Mouse (Mus musculus) left cerebral cortex, postnatal 36 days (tissue): ENCODE measurements at regions not wholly inside any gene's neighbourhood (a gene's known extent, or its start where the extent isn't known, plus 50 kb on each side); places are given as distances from the start of the nearest gene placed in this dataset.

Source experiments
- DNase-seq, 2 experiments: peaks; one replicate each; pipeline ENCODE4 v3.0.0; 2021 to 2022; ENCODE audit warnings: low spot score in 2 of 2, mixed read lengths in 1 of 2
- intact Hi-C: fragments of 180-260 bp; cut with DNase I; formaldehyde crosslinking; loops from one replicate; pipeline ENCODE4 v1.15.1; 2025

- no peak for DNase-seq
Measured at GRCm38 (mm10) chr2:159448976-159449375, 654.4 kb downstream of the Dhx35 start.

GRCm38 (mm10) chr2:159451439-159451838, 656.8 kb downstream of the Dhx35 start:
- intact Hi-C loops, result no loop called here
- no peak for DNase-seq

More at GRCm38 (mm10) chr2:159448976-159449375, 654.4 kb downstream of the Dhx35 start:
- intact Hi-C loops, result no loop called here

DNA sequence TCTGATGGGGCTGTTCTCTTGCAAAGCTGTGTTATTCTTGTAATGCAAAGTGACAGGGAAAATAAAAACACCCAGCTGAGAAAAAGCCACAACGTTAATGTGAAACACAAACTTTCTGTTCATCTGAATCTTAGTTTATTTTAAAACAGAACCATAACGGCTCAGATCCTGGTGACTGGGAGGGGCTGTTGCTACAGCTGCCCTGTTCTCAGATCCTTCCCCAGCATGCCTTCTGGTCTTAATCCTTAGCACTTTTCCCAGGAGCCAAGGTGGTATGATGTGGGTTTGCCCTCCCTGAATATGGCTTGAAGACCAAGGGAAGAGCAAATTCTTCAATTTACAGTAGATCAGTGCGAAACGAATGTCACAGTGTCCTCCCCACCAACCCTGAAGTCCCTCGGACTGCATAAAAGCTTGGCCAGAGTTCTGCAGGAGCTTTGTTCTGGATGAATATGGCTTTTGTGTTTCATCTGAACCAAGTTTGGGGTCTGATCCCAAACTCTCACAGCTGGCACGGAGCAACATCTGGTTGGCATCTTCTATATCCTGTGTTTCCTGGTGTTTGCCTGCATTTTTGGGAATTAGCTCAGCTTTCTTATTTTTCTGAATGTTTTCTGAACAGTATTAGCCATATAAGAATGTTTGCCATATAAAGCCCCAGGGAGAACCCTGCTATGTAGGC, 686.9 kb downstream of the Dhx35 start:
- intact Hi-C loops, result no loop called here

DNA sequence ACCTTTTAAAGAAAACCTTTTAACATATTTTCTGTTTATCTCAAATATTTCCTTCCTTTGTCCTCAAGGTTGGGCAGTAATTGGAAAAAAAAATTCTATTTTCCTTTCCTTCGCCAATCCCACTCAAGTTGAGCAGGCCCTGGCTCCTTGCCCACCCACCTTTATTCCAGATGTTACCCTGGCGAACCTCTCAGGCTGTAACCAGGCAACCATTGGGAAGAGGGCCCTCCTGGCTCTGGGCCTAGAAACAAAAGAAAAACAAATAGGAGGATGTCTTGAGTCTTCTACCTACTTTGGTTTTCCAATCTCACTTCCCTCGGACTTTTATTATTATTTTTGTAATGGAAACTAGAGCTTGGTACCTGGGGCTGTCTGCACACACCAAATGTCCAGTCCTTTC, 696.5 kb downstream of the Dhx35 start:
- intact Hi-C loops, result no loop called here
- no peak for DNase-seq

More for the DNA sequence above, 686.9 kb downstream of the Dhx35 start:
- DNase-seq, result no peak

DNA sequence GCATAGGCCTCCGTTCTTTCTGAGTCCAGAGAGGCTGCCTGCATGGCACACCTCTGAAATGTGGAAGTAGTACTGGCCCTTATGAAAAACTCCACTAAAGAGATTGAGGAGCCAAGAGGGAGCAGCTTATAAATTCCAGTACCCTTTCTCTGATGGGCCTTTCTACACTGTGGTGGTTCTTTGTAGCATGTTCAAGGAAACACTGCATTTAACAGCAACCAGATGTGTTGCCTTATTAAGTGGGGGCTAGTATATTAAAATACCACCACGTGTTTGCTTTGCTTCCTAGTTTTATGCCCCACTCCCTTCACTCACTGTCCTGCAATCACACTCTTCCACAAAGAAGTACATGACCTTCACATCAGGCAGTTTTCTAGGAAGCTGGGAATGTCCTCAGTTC, 704.1 kb downstream of the Dhx35 start:
- no peak for DNase-seq
- intact Hi-C loops, result no loop called here

DNA sequence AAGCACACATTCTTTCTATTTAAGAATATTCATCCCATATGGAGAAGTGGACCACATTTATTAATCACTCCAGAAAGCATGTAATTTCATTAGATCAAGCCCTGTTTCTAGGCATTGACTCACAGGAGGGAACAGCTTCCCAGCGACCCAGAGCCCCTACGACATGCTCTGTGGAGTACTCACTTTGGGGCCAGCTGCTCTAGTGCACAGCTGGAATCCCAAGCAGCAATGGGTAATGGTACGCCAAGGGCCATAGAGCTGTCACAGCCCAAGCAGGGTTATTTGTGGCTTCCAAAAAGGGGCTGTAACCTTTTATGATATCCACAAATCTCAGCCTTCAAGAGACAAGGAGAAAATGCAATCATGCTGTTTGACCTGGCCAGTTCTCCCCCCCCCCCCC, 706.4 kb downstream of the Dhx35 start:
- intact Hi-C loops, result no loop called here
- no peak for DNase-seq

DNA sequence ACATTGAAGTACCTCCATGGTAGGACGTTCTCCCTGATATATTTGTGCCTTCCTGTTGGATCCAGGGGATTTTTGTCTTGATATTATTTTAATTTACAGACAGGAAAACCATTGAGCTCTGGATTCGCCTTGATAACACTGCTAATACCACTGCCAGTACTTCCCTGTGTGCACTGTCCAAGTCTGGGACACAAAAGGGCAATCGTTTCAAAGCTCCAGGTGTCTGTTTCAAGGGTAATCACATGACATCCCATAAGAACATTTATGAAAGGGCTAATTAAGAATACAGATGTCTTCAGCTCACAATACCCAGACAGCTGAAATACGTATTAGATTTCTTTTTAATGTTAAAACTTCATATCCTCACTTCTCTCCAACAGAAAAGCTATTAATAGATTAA, 724.5 kb downstream of the Dhx35 start:
- intact Hi-C loops, result no loop called here
- DNase-seq, result no peak

- DNase-seq, result no peak
- intact Hi-C loops, result no loop called here
Measured at GRCm38 (mm10) chr2:159523739-159524138, 729.1 kb downstream of the Dhx35 start.

GRCm38 (mm10) chr2:159534951-159535350, 740.3 kb downstream of the Dhx35 start:
- intact Hi-C loops, result no loop called here
- no peak for DNase-seq

GRCm38 (mm10) chr2:159539261-159539660, 744.7 kb downstream of the Dhx35 start:
- peak; percentile 9 to 30 for DNase-seq
- intact Hi-C loops, result no loop called here

DNA sequence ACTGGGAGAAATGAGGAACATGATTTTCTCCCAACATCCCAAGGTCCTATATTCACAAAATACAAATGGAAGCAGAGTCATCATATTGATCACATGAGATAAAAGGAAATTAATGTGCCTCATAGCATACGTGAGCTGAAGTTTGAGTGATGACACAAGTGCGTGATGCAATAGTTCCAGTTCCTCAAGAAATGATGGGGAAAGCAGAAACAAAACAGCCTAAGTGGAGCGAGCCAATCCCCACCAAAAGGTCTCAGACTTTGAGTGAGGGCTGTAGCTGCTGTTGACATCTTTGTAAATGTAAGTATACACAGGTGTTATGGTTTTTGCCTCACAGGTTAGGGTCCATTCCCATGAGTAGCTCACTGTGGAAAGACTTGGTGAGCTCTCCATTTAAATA, 763.0 kb downstream of the Dhx35 start:
- intact Hi-C loops, result no loop called here
- no peak for DNase-seq

GRCm38 (mm10) chr2:159565255-159565654, 768.7 kb downstream of the Gm826 start:
- intact Hi-C loops, result no loop called here
- no peak for DNase-seq

DNA sequence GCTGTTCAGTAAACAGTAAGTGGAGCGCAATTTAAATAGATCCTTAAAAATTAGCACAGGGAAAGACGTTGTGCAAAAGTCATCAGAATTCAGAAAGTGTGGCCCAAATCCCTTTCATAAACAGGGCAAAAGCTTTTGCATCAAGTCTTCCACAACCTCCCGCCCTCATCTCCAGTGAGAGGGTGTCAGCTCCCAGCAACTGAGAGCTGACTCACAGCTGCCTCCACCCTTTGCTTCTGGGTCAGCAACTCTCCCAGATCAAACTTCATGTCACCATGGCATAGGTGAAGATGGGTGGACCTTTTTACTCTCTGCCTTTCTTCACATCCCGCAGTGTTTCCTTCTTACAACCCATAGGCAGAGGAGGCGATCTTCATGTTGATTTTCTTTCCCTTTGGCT, 768.0 kb downstream of the Gm826 start:
- intact Hi-C loops, result no loop called here
- no peak for DNase-seq

GRCm38 (mm10) chr2:159566461-159566860, 767.5 kb downstream of the Gm826 start:
- intact Hi-C loops, result no loop called here
- DNase-seq, result peak; percentile 13 to 15

GRCm38 (mm10) chr2:159568391-159568790, 765.6 kb downstream of the Gm826 start:
- intact Hi-C loops, result no loop called here
- no peak for DNase-seq

GRCm38 (mm10) chr2:159571862-159572261, 762.1 kb downstream of the Gm826 start:
- intact Hi-C loops, result no loop called here
- DNase-seq, result no peak

DNA sequence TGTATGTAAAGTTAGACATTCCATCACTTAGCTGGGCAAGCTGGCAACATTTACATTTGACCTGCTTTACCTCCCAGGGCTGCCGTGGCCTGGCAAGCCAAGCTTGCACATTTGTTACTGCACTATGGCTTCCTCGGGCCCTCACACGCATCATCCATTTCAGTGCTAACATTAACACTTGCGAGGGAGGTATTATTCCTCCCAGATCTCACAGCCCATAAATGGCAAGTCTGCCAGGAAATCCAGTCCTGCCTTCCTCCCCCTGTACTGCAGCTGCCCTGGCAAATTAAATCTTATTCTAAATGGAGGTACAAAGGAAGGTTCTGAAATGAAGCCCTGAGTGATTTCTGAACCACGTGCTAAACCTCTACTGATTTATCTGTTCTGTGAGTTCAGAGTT, 758.7 kb downstream of the Gm826 start:
- intact Hi-C loops, result no loop called here
- DNase-seq, result no peak

- no peak for DNase-seq
- intact Hi-C loops, result no loop called here
Measured at GRCm38 (mm10) chr2:159583103-159583502, 750.9 kb downstream of the Gm826 start.

DNA sequence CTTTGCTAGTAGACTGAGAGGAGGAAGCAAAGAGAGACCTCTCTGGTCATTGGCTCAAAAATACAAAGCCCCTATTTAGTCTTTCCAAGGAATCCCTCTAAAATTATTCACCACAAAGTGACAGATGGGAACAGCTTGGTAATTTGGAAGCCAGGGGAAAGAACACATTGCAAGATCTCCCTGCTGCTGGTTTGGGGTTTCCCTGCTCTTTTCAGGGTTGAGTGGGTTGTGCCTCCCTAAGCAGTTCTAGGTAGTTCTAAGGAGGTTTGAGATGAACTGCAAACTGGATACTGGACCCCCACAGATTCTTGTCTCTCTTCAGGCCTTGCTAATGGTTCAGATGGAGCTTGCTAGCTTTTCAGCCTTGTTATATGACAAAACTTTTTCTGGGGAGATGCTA, 749.3 kb downstream of the Gm826 start:
- peak in 1 of 2 experiments; percentile 7 for DNase-seq
- intact Hi-C loops, result no loop called here

- intact Hi-C loops, result no loop called here
- no peak for DNase-seq
Measured at GRCm38 (mm10) chr2:159586697-159587473, 747.1 kb downstream of the Gm826 start.

- DNase-seq, result no peak
- intact Hi-C loops, result no loop called here
Measured at GRCm38 (mm10) chr2:159591396-159592124, 742.4 kb downstream of the Gm826 start.
